Mouse (Mus musculus) layer of hippocampus, adult 11-12 months (tissue): ENCODE results near the gene Cacybp.

Source experiments
- DNase-seq: peaks from one replicate; pipeline ENCODE4 v3.0.0; 2022; ENCODE audit warnings: low spot score

The Cacybp gene

DNA sequence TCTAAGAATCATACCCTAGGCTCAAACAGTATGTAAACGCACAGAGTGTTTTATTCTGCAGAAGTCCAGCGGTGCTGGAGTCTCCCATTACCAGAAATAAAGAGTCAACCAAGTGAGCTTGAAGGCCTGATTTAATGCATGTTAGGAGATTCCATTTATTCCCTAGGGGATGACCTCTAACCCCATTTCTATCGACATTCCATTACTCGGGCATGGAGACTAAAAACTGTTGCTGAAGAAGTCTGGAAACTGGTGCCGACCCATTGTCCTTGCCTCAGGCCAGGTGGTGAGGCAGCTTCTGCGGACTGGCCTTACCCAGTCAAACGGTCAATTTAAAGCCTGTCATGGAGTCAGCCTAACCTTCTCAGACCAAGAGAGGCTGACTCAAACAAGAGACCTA, 1.5 kb upstream of the Cacybp start:
- no peak for DNase-seq

DNA sequence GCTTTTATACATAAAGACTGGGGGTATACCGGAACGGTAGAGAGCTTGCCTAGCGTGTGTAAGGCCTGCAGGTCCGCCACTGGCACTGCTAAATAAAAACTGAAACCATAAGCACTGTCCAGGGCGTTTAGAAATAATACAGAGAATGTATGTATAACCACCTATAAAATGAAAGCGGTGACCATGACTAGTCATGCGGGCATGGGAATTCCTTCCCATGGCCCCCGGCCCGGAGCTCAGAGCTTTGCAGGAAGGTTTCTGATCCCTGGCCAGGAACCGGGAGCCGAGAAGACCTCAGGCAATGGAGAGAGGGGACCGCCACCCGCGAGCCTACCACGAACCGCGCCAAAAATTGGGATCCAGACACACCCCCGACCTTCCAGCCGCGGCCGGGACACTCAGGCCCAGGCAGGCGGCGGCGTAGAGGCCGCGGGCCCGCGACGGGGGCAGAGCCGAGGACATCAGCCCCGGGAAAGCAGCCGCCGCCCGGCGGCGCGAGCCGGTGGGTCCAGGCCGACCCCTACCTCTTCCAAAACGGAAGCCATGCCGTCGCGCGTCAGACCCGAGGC, 468 bp downstream of the Cacybp start:
- DNase-seq: no peak

- no peak for DNase-seq
These were observed 1.0 kb downstream of the Cacybp start for GRCm38 (mm10) chr1:160211597-160212122.

DNA sequence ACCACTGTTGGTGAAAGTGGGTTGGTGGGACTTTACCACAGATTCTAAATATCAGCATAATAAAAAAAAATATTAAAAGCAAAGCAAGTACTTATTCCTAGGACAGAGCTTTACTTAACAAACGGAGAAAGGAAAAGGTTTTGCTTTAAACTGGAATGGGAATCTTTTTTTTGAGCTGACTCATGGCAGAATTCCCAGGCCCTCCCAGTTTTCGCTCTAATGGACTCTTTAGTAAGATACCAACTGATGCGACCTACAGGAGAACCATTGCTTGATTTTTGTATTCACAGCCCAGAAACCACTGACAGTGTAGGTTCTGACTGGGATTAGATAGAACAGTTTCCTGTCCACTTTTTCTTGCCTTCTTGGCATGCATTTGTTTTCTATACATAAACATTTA, 2.1 kb downstream of the Cacybp start:
- DNase-seq: no peak

DNA sequence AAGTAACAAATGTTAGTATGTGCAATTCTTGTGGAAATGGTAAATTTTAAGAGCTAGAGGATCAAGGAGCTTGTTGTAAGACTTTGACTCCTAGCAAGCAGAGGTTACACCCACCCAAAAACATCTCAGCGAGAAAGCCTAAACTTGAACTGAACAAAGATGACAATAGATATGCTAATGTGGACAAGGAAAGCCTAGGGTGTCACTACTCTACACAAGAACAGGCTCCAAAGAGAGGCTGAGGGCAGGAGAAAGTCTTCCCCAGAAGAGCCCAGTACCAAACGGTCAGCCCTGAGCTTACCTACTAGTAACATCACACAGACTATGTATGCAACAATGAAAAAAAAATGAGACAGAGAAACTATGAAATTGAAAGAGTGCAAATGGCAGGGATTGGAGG, 2.8 kb downstream of the Cacybp start:
- DNase-seq: no peak

DNA sequence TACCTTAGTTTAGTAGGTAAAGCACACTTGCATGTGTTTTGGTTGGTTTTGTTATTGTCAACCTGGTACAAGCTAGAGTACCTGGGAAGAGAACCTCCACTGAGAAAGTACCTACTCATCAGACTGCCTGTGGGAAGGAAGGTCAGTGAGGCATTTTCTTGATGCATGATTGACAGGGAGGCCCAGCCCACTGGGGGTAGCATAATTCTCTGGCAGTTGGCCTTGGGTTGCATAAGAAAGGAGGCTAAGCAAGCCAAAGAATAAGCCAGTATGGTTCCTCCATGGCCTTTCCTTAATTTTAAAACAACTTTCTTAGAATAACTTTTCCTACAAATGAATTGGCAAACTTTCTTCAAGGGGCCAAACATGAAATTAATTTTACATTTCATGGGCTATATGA, 7.2 kb downstream of the Cacybp start:
- no peak for DNase-seq

DNA sequence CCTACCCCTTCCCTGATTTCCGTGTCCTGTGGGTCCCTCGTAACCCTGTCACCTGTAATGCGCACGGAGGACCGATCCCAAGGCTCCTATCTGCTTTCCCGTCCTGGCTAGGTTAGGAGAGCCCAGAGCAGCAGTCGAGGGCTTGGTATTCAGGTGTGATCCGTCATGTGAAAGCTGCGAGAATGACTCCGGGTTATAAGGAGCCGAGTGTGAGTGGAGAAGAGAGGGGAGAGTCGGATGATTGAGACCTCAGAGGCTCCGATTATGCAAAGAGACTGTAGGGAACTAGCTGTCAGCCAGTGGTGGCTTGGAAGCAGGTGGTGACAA, 17.4 kb downstream of the Cacybp start:
- DNase-seq: no peak

- peak; percentile 98 for DNase-seq
These were observed 17.9 kb downstream of the Cacybp start, which contains the start of gene Mrps14 for GRCm38 (mm10) chr1:160194529-160195336. TSS of gene Mrps14 (plus strand) at chr1:160195215.

DNA sequence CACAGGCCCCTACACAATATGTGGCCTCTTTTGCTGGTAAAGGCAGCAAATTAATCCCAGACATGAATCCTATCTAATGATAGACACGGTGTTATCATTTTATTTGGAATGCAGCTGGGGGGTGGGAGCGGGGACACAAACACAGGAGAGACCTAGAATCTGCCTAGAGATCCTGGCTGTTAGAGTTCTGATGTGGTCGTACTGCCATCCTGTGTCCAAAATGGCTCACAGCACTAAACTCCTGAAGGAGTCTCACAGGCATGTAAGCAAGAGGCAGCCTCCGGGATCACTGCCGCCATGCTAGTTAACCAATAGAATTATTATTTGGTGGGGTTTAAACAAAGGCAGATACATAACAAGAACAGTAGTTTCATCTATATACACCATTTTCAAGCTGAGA, 28.2 kb downstream of the Cacybp start:
- peak; percentile 64 for DNase-seq

DNA sequence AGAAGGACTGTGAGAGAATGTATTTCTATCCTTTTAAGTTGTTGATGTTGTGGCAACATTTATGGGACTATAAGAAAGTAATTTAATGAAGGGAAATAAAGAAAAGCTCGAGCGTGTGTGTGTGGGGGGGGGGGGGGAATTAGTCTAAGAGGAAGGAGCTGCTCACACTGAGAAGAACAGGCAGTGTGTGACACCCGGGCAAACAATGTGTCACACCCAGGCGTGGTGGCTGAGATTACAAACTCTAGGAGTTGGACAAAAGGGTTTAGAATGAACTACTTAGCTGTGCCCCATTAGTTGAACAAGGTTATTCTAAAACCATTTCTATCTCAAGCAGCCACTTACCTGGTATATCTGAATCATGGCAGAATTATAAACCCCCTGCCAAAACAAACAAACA, 31.5 kb downstream of the Cacybp start:
- no peak for DNase-seq

DNA sequence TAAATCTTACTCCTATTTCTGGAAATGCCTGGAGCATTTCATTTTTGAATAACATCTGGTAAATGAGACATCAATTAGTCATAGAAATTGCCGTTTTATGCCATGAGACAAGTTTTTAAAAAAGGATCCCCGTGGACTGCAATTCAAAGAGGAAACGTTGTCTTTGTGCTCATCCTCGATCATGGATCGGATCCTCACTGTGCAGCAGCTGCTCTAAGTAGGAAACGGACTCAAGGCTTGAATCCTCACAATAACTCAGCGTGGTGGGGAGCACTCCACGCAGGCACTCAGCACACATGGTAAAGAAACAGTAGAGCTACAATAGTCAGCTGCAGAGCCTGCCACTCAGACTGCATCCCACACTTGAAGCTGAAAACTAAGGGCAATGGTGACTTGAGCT, 35.8 kb downstream of the Cacybp start:
- no peak for DNase-seq

- DNase-seq: no peak
These were observed 46.1 kb downstream of the Cacybp start for GRCm38 (mm10) chr1:160166600-160166999.

DNA sequence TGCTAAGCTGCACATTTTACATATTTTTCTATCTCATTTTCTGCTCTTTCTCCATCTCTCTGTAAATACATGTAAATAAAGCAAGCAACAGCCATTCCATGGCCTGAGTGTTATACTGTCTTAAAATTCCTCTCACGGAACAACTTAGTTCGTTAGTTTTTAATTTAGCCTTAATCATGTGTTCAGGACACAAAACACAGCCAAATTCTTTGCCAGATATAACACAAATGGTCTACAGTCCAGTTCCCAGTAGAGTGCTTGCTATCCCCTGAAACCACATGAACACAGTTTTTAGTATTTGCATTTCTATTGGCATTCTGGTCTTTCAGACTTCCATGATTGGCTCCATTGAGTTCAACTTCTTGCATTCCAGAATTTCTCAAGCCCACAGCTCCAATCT, 54.5 kb downstream of the Cacybp start:
- no peak for DNase-seq

GRCm38 (mm10) chr1:160153480-160153879, 59.2 kb downstream of the Cacybp start, which contains the start of gene Tnn:
TSS of gene Tnn (minus strand) at chr1:160153580.
- no peak for DNase-seq
